Mouse (Mus musculus): ENCODE measurements around the gene Ifitm1.

- TF ChIP-seq POLR2A (IDR thresholded peaks at IDR 0.05; ENCODE audit: borderline replicate concordance, control insufficient read depth, low read depth, low read length) (no peak), CTCF (IDR thresholded peaks at IDR 0.05; ENCODE audit: control insufficient read depth, insufficient read depth, low read length) (no peak)
Measured at GRCm38 (mm10) chr7:140990185-140990584, 23.2 kb downstream of the Ifitm1 start.

Measured in bone marrow, adult 2 months (tissue).